Mouse (Mus musculus) NIH3T3 (cell line): ENCODE results near the gene Selenof.

Experiments
- DNase-seq: peaks from one replicate; pipeline ENCODE4 v3.0.0-alpha.2; 2012; ENCODE audit warnings: low read depth

The Selenof gene

GRCm38 (mm10) chr3:144602819-144603218, 32.7 kb downstream of the Selenof start:
- peak; percentile 50 for DNase-seq

DNA sequence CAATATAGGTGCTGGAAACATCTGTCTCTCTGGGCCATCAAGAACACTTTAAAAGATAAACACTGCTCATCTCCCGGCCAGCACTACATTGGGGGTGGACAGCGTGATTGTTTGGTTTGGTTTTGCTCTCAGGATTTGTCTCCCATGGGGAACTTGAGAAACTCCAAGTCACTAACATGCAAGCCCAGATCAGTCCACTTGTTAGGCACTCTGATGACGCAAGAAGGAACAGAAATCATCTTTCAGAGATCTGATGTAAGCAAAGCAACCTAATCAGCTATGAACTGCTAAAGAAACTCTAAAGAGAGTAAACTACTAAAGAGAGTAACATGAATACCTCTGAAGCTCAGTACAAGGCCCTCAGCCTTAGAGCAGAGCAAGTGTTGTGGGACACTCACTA, 33.5 kb downstream of the Selenof start:
- peak; percentile 48 for DNase-seq

DNA sequence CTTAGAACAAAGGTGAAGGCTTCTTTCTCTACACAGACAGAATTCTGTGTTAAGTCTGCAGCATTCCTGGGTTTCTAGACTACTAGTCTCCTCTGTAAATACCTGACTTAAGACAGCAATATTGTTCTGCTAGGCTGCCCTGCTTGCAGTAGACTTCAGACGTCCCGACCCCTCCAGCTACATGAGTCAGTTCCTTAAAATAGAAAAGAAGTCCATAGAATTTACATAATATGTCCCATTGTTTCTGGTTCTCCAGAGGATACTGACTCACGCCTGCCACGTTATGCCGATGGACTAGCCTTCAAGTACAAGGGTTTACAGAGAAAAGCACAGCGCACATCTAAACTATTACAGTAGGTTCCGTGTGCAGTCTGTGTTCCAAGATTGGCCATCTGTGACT, 34.1 kb downstream of the Selenof start:
- peak; percentile 84 for DNase-seq

DNA sequence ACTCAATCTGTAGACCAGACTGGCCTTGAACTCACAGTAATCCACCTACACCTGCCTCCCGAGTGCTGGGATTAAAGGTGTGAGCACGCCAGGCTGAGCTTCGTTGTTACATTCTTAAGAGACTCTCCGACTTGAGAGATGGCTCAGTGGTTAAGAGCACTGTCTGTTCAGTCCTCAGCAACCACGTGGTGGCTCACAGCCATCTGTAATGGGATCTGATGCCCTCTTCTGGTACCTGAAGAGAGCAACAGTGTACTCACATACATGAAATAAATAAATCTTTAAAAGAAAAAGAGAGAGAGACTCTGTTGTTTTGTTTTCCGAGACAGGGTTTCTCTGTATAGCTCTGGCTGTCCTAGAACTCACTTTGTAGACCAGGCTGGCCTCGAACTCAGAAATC, 35.7 kb downstream of the Selenof start:
- peak; percentile 49 for DNase-seq

GRCm38 (mm10) chr3:144606449-144606848, 36.3 kb downstream of the Selenof start:
- DNase-seq: no peak

DNA sequence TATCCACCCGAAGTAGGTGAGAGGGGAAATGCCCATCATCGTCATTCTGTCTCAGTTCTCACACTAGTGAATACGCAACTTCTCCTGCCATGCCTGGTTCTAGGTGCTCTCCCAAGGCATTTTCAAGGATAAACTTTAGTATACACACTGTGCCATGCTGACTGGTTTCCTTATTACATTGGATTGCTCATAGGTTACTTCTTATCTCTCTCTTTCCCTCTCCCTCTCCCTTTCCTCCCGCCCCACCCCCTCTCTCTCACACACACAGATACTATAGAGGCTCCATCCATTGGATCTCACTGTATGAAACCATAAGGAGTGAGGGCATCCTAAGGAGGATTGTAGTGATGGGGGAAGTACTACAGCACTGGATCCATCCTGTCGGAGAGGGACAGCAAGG, 38.0 kb downstream of the Selenof start:
- DNase-seq: no peak

- no peak for DNase-seq
Observed at GRCm38 (mm10) chr3:144610759-144611158, 40.7 kb downstream of the Selenof start.

DNA sequence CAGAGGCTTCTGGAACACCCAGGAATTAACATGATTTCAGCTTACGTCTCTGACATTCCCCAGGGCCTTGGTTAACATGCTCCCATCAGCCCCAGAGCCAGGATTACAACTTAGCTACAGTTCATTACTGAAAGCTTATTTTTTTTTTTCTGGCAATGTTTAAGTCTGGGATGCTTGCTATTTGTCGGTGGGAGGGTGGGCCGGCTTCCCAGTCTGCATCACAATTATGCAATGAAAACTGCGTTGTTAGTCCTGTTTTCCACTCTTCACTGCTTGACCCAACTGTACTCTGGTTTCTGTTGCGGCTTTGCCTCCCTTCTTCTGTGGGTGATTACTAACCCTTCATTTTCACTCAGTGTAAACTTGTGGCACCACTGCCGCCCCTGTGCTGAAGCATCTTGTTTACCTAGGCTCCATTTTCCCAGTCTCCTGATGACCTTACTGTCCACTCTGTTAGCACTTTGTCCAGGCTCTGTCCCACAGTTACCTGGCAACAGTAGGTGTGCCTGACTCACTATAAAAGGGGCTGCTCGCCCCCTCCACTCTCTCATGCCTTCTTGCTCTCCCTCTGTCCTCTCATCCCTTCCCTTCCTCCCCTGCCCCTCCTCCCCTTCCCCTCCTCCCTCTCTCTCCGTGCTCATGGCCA, 41.6 kb downstream of the Selenof start:
- DNase-seq: peak; percentile 80

DNA sequence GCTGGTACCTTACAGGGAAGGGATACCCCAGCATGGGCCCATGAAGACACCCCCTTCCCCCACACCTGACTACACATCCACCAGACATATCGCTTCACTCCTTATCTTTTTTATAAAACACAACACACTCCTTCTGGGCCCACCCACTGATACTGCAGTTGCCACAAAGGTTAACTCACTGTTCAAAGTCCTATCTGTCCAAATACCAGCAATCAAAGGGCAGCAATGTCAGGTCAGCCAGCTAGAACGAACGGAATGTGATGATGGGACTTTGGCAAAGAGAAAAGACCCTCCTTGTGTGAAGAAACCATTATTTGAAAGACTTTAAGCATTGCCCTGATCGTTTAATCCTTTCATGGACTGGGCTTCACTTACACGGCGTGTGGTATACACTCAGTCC, 42.3 kb downstream of the Selenof start:
- no peak for DNase-seq

- no peak for DNase-seq
Observed at GRCm38 (mm10) chr3:144614277-144614676, 44.2 kb downstream of the Selenof start.

DNA sequence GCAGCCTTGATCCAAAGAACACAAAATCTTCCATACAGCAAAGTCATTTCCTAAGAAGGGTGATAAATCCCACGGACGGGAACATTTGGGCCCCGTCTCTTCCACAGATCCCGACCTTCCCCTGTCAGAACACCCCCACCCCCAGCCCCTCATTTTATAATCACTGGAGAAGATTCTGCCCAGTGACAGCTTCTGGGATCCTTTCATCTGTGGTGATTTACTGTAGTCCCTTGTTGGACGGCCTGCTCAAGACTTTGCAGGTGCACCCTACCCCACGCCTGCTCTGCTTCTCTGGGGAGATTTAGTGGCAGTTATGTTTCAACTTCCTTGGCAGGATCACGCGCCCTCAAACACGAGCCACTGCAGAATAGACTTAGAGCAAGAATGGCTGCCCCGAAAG, 44.6 kb downstream of the Selenof start:
- DNase-seq: no peak

GRCm38 (mm10) chr3:144615459-144615858, 45.4 kb downstream of the Selenof start:
- DNase-seq: peak; percentile 44

- peak; percentile 93 for DNase-seq
Observed at GRCm38 (mm10) chr3:144616654-144617425, 46.7 kb downstream of the Selenof start.

DNA sequence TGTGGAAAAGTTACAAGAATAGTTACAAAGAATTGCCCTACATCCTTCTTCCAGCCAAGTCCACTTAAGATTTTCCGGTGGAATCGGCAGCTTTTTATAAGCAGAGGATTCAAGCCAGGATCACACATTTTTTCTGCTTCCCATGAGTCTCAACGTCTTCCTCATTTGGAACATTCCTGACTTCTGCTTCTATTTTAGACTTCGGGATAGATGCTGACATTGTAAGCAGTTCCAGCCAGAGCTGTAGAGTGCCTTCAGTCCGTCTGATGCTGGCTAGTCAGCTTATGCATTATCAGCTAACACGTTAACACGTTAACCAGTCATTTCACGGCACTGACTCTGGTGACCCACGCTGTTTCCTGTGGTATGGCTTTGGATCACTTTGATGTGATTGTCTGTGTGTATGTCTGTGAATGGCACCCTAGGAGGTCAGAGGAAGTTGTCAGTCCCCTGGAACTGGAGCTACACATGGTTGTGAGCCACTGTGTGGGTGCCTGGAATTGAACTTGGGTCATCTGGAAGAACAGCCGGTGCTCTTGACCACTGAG, 47.6 kb downstream of the Selenof start:
- no peak for DNase-seq

GRCm38 (mm10) chr3:144622930-144623612, 53.0 kb downstream of the Selenof start:
- no peak for DNase-seq

DNA sequence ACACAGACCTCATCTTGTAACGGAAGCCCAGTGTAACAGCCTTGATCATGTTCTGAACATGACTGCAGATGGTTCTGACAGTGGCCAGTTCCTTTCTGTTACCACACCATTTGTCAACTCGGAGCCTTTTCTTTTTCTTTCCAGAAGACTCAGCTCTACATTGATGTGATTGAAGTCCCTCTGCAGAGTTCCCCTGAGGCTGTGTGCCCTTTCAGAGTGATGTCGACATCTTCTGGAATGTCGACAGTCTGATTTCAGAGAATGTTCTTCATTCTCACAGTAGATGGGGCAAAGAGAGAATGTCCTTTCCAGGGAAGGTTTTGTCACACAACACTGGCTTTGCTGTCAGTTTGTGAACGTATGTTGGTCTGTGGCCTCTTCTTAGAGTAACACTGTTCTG, 55.6 kb downstream of the Selenof start:
- peak; percentile 34 for DNase-seq

GRCm38 (mm10) chr3:144628005-144628914, 58.2 kb downstream of the Selenof start:
- DNase-seq: no peak

DNA sequence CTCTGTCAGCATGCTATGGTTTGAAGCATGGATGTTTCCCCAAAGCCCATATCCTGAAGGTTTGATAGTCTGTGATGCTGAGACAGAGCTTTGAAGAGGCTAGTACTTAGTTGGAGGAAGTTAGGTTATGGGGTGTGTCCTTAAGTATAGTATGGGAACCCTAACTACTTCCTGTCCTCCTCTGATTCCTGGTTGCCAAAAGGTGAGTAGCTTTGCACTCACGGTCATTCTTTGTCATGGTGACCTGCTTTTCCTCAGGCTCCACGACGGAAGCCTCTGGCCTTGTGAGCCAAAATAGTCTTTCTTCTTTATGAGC, 58.8 kb downstream of the Selenof start:
- no peak for DNase-seq

- no peak for DNase-seq
Observed at GRCm38 (mm10) chr3:144635236-144635635, 65.1 kb downstream of the Selenof start.

DNA sequence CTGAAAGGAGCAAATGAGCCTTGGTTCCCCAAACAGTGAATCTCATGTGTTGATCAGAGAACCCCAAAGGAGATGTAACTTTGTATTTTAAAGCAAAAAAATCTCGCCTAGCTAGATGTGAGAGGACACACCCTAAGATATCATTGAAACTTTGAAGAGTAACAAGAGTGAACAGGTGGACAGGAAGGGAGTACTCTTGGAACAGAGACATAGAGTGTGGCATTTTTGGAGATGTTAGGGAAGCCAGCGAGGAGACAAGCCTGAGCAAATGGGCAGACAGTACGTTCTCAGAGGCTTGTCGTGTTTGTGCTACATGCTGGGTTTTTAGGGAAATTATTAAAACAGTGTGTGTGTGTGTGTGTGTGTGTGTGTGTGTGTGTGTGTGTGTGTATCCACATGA, 68.0 kb downstream of the Selenof start:
- DNase-seq: no peak

DNA sequence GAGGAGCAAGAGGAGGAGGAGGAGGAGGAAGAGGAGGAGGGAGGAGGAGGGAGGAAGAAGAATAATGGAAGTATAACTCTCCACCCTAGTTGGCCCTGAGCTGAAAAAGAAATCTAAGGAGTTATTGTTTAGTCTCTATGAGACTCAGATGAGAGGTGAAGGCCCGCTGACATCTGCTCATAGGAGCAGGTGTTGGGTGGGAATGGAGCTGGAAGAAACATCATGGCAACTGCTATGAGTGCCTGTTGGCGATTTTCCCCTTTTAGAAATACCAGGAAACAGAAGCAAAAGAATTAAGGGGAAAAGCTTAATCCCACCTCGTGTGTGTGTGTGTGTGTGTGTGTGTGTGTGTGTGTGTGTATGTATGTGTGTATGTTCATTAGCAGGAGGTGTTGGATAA, 69.3 kb downstream of the Selenof start:
- no peak for DNase-seq

DNA sequence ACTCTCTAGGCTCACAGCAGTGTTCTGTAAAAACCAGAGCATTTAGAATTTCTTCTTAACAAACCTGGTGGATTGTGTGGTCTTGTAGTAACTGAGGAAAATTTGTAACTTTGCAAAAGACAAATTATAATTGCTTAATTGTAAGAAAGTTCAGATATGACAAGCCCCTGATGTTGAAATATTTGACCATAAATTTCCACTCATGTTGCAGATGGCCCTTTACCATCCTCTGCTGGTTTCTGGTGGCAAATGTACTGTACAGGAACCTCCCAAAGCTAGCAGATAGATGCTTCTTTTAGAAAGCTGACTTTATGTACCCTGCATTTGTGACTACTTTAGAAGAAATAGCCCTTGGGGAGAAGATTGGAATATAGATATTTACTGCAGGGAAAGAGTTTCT, 69.9 kb downstream of the Selenof start:
- DNase-seq: no peak
